In the genomic region with DNA sequence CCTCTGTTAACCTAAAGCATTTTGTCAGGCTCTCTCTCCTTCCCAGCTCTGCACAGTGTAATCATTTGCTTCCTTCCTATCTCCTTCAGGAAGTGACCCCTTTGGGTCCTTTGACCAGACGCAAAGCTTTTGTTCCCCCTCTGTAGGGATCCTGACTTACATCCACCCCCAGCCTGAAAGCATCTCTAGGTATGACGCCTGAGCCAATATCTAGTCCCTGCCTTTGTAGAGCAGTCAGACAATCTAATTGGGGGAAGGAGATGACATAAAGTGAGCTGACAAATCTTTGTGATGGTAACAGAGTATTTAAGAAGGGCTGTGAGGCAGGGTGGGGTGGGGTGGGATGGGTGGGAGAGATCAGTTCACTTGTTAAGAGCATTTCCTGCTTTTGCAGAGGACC, we compare ENCODE assay signal across 22 mouse cellular contexts. TPM values are rescaled to one million over a fixed set of nuclear protein-coding genes. Genes with fewer than 3 reads are reported as not detected.
DNase-seq lines count a peak whose midpoint lies in the region; ATAC-seq and TF ChIP-seq lines count a peak whose summit lies in the region.
"Had no signal": no experiment of that assay in that cellular context is flagged by ENCODE, and none has a peak within 500 bp of the region (broad histone marks: within the 10 kb centered on the region; RNA-seq: fewer than 3 reads in every experiment).

No protein-coding gene starts in this region.

- no peak for ATAC-seq in forebrain, embryonic 15.5 days (replicated peaks)
- ATAC-seq in forebrain, embryonic 14.5 days, result no peak
- no peak for ATAC-seq in hindbrain, embryonic 12.5 days (ENCODE audit: low FRiP score)
- ATAC-seq: intestine, embryonic 16.5 days had no signal

- H3K4me2 ChIP-seq in forebrain, embryonic 15.5 days (replicated peaks), result no peak overlapping the region
- H3K4me2 ChIP-seq in forebrain, embryonic 14.5 days (ENCODE audit: low read length), result no peak overlapping the region
- peak overlapping the region; percentile 28 for H3K4me2 ChIP-seq in myocyte (ENCODE audit: low read depth)
- no peak overlapping the region for H3K4me2 ChIP-seq in hindbrain, embryonic 12.5 days (replicated peaks)
- H3K4me2 ChIP-seq: embryonic facial prominence, embryonic 13.5 days; forebrain, embryonic 12.5 days; hindbrain, embryonic 13.5 days had no signal

- H3K9me3 ChIP-seq in forebrain, embryonic 15.5 days, result no peaks in the 10 kb centered on the region
- no peaks in the 10 kb centered on the region for H3K9me3 ChIP-seq in forebrain, embryonic 14.5 days (replicated peaks; ENCODE audit: control insufficient read depth, low read length)
- H3K9me3 ChIP-seq in ES-E14 (ENCODE audit: control insufficient read depth, insufficient read depth, low read depth, low read length), result no peaks in the 10 kb centered on the region
- no peaks in the 10 kb centered on the region for H3K9me3 ChIP-seq in hindbrain, embryonic 12.5 days (replicated peaks)
- H3K9me3 ChIP-seq: embryonic facial prominence, embryonic 13.5 days; forebrain, embryonic 12.5 days; heart, embryonic 10.5 days; hindbrain, embryonic 13.5 days had no signal

- no peaks in the 10 kb centered on the region for H3K79me2 ChIP-seq in myocyte (ENCODE audit: control insufficient read depth, insufficient read depth)

- no peaks in the 10 kb centered on the region for H3K36me3 ChIP-seq in forebrain, embryonic 15.5 days
- no peaks in the 10 kb centered on the region for H3K36me3 ChIP-seq in forebrain, embryonic 14.5 days (ENCODE audit: control insufficient read depth, insufficient read depth, low read length)
- H3K36me3 ChIP-seq in testis, adult 2 months (ENCODE audit: control insufficient read depth, insufficient read depth, low read length), result no peaks in the 10 kb centered on the region
- H3K36me3 ChIP-seq in ES-E14 (ENCODE audit: control insufficient read depth, insufficient read depth, low read length, poor library complexity, severe bottlenecking) (no peaks in the 10 kb centered on the region; the same call in 1 of the 2 replicates), myocyte (ENCODE audit: control insufficient read depth, insufficient read depth) (no peaks in the 10 kb centered on the region)
- no peaks in the 10 kb centered on the region for H3K36me3 ChIP-seq in hindbrain, embryonic 12.5 days
- H3K36me3 ChIP-seq: embryonic facial prominence, embryonic 13.5 days; forebrain, embryonic 12.5 days; heart, embryonic 10.5 days; hindbrain, embryonic 13.5 days had no signal

- no peak for DNase-seq in forebrain, embryonic 14.5 days (ENCODE audit: low spot score)
- no peak for DNase-seq in testis, postnatal 14 days (ENCODE audit: low spot score)
- DNase-seq in ES-E14 (ENCODE audit: low read depth, low spot score), result no peak
- DNase-seq in layer of hippocampus, postnatal 10 days (ENCODE audit: low spot score in 2 of 2), result no peak
- DNase-seq: heart, postnatal 4 days; kidney, adult 8-10 months had no signal

- peaks cover 11% of the 10 kb centered on the region; the same call in 1 of the 2 replicates for H3K4me1 ChIP-seq in forebrain, embryonic 15.5 days
- H3K4me1 ChIP-seq in forebrain, embryonic 14.5 days (ENCODE audit: control insufficient read depth, insufficient read depth, low read length), result peaks cover 10% of the 10 kb centered on the region; the same call in 1 of the 2 replicates
- H3K4me1 ChIP-seq in testis, adult 2 months (ENCODE audit: control insufficient read depth, insufficient read depth, low read length), result no peaks in the 10 kb centered on the region
- H3K4me1 ChIP-seq in ES-E14 (ENCODE audit: control insufficient read depth in 2 of 2, insufficient read depth in 2 of 2, low read length in 2 of 2, poor library complexity in 1 of 2), result peaks cover 5 to 24% of the 10 kb centered on the region in 2 experiments; a peak in 3 of 4 replicates
- H3K4me1 ChIP-seq in hindbrain, embryonic 12.5 days, result 0 out of 2 replicates have a peak, but pooled peaks cover 6% of the 10 kb centered on the region

- H3K9ac ChIP-seq in forebrain, embryonic 15.5 days (replicated peaks), result no peak overlapping the region
- H3K9ac ChIP-seq in forebrain, embryonic 14.5 days (ENCODE audit: low read length), result no peak overlapping the region
- no peak overlapping the region for H3K9ac ChIP-seq in ES-E14 (ENCODE audit: insufficient read depth, low read depth, low read length, poor library complexity, severe bottlenecking)
- no peak overlapping the region for H3K9ac ChIP-seq in hindbrain, embryonic 12.5 days
- H3K9ac ChIP-seq: embryonic facial prominence, embryonic 13.5 days; forebrain, embryonic 12.5 days; hindbrain, embryonic 13.5 days had no signal

- H3K27me3 ChIP-seq in forebrain, embryonic 15.5 days, result no peaks in the 10 kb centered on the region
- H3K27me3 ChIP-seq in forebrain, embryonic 14.5 days (replicated peaks; ENCODE audit: control insufficient read depth, insufficient read depth, low read length), result no peaks in the 10 kb centered on the region
- no peaks in the 10 kb centered on the region for H3K27me3 ChIP-seq in testis, adult 2 months (ENCODE audit: control insufficient read depth, insufficient read depth, low read length)
- H3K27me3 ChIP-seq in myocyte (ENCODE audit: control insufficient read depth, insufficient read depth, insufficient read length), result peaks cover 12% of the 10 kb centered on the region
- H3K27me3 ChIP-seq in hindbrain, embryonic 12.5 days, result no peaks in the 10 kb centered on the region
- H3K27me3 ChIP-seq: embryonic facial prominence, embryonic 13.5 days; hindbrain, embryonic 13.5 days had no signal

- H3K27ac ChIP-seq in forebrain, embryonic 15.5 days (replicated peaks), result peak overlapping the region; percentile 45; the same call in 1 of the 2 replicates
- no peak overlapping the region for H3K27ac ChIP-seq in forebrain, embryonic 14.5 days (ENCODE audit: low read depth, low read length)
- H3K27ac ChIP-seq in testis, adult 2 months (ENCODE audit: control insufficient read depth, insufficient read depth, low read depth, low read length), result peak overlapping the region; percentile 50
- peak overlapping the region; percentile 54; the same call in 1 of the 2 replicates for H3K27ac ChIP-seq in ES-E14 (ENCODE audit: insufficient read depth, low read depth, low read length, poor library complexity, severe bottlenecking)
- H3K27ac ChIP-seq in hindbrain, embryonic 12.5 days, result no peak overlapping the region
- H3K27ac ChIP-seq: forebrain, embryonic 12.5 days; heart, embryonic 10.5 days; hindbrain, embryonic 13.5 days had no signal

- TF ChIP-seq CTCF in testis, adult 2 months (IDR thresholded peaks at IDR 0.05; ENCODE audit: control insufficient read depth, insufficient read depth, insufficient replicate concordance, low read depth, low read length), result no peak

- WGBS in forebrain, embryonic 15.5 days, result 28% methylated on average over 2 of the region's 2 CpGs
- 36% methylated on average over 2 of the region's 2 CpGs for WGBS in forebrain, embryonic 14.5 days
- WGBS in hindbrain, embryonic 12.5 days, result 44% methylated on average over 2 of the region's 2 CpGs

- H3ac ChIP-seq in myocyte (ENCODE audit: control insufficient read depth, insufficient read length), result no peak overlapping the region

- in situ Hi-C loops in ES-E14 (cut with MboI; ENCODE audit: low sequenced_read_pairs in 2 of 2, unreplicated experiment in 2 of 2), result no loop called here

- no peak overlapping the region for H3K4me3 ChIP-seq in forebrain, embryonic 15.5 days
- H3K4me3 ChIP-seq in forebrain, embryonic 14.5 days (ENCODE audit: low read depth, low read length), result no peak overlapping the region
- H3K4me3 ChIP-seq in testis, adult 2 months (ENCODE audit: control insufficient read depth, low read depth, low read length), result no peak overlapping the region
- no peak overlapping the region for H3K4me3 ChIP-seq in ES-E14 (ENCODE audit: insufficient read depth in 1 of 2, low read depth in 1 of 2, low read length in 2 of 2, poor library complexity in 1 of 2, severe bottlenecking in 1 of 2)
- H3K4me3 ChIP-seq in myocyte, result no peak overlapping the region
- no peak overlapping the region for H3K4me3 ChIP-seq in hindbrain, embryonic 12.5 days
- H3K4me3 ChIP-seq: embryonic facial prominence, embryonic 13.5 days; forebrain, embryonic 12.5 days; heart, embryonic 10.5 days; hindbrain, embryonic 13.5 days had no signal

- TF ChIP-seq POLR2A in testis, adult 2 months (IDR thresholded peaks at IDR 0.05; ENCODE audit: control insufficient read depth, low read depth, low read length), result no peak
- TF ChIP-seq POLR2A in myocyte (IDR thresholded peaks at IDR 0.05; ENCODE audit: insufficient read length, low read depth), result no peak

TF ChIP-seq in ES-E14, 5 proteins besides CTCF, POLR2A, EP300 and RAD21 (continues in another document):
- no peak for TF ChIP-seq ZNF384 (IDR thresholded peaks at IDR 0.05; ENCODE audit: low read depth, low read length)
- TF ChIP-seq HCFC1 (IDR thresholded peaks at IDR 0.05; ENCODE audit: borderline replicate concordance, insufficient read depth, low read length), result no peak

TF ChIP-seq in myocyte, 11 proteins besides CTCF, POLR2A, EP300 and RAD21 (continues in another document):
- TF ChIP-seq MYOG (IDR thresholded peaks at IDR 0.05; ENCODE audit: control insufficient read depth in 1 of 3, insufficient read depth in 1 of 3, insufficient read length in 2 of 3, low read depth in 2 of 3), result no peak

RNA-seq across cellular contexts. Expression of a gene that starts 29.8 kb away (rescaled TPM):
- 13.5 and 13.8 TPM in 2 replicates for polyA plus RNA-seq in forebrain, embryonic 15.5 days (2015; fragmentation: Nextera tagmentation; extraction: Ambion mirVana)
- polyA plus RNA-seq in forebrain, embryonic 14.5 days (2014; fragmentation: Nextera tagmentation; extraction: Ambion mirVana), result 11.7 and 12.2 TPM in 2 replicates
- 3.8 and 4.9 TPM in 2 replicates for polyA plus RNA-seq in testis, adult 2 months (2012; rRNA removed)
- 22.1 and 31.6 TPM in 2 replicates for total RNA-seq in ES-E14 (2012; rRNA removed)
- 5.7 TPM for polyA plus RNA-seq in myocyte (2012; fragmentation: generic; extraction: Trizol)
- polyA plus RNA-seq in hindbrain, embryonic 12.5 days (2016; fragmentation: Nextera tagmentation; extraction: Ambion mirVana), result 20.4 and 24.5 TPM in 2 replicates
- total RNA-seq in layer of hippocampus, postnatal 10 days (2021), result 10 to 100 TPM in 1 of 2 experiments, 1 to 10 TPM in 1; 9.1 to 11.2 TPM

RNA-seq across cellular contexts. Expression of a gene that starts 48.3 kb away (rescaled TPM):
- 0.15 TPM in 1 of 2 replicates, not detected in the other for polyA plus RNA-seq in forebrain, embryonic 15.5 days (2015; fragmentation: Nextera tagmentation; extraction: Ambion mirVana)
- polyA plus RNA-seq in forebrain, embryonic 14.5 days (2014; fragmentation: Nextera tagmentation; extraction: Ambion mirVana), result not detected in 2 replicates
- polyA plus RNA-seq in testis, adult 2 months (2012; rRNA removed), result 20.6 and 22.2 TPM in 2 replicates
- 4.2 and 6.4 TPM in 2 replicates for total RNA-seq in ES-E14 (2012; rRNA removed)
- polyA plus RNA-seq in myocyte (2012; fragmentation: generic; extraction: Trizol), result 0.01 TPM
- not detected in 2 replicates for polyA plus RNA-seq in hindbrain, embryonic 12.5 days (2016; fragmentation: Nextera tagmentation; extraction: Ambion mirVana)
- not detected for total RNA-seq in layer of hippocampus, postnatal 10 days (2021)
- total RNA-seq: adrenal gland, adult 18-20 months; adrenal gland, postnatal 14 days; gastrocnemius, postnatal 25 days; heart, postnatal 10 days; heart, postnatal 4 days had no signal
- polyA plus RNA-seq: embryonic facial prominence, embryonic 13.5 days; forebrain, embryonic 12.5 days; heart, embryonic 10.5 days; heart, embryonic 14.5 days; hindbrain, embryonic 13.5 days; intestine, embryonic 16.5 days had no signal

RNA-seq across cellular contexts. Expression of a gene that starts 59.8 kb away (rescaled TPM):
- 0.42 and 0.48 TPM in 2 replicates for polyA plus RNA-seq in forebrain, embryonic 15.5 days (2015; fragmentation: Nextera tagmentation; extraction: Ambion mirVana)
- 0.63 TPM in 1 of 2 replicates, not detected in the other for polyA plus RNA-seq in forebrain, embryonic 14.5 days (2014; fragmentation: Nextera tagmentation; extraction: Ambion mirVana)
- polyA plus RNA-seq in testis, adult 2 months (2012; rRNA removed), result 1.2 and 2.3 TPM in 2 replicates
- total RNA-seq in ES-E14 (2012; rRNA removed), result 0.98 and 1.5 TPM in 2 replicates
- polyA plus RNA-seq in myocyte (2012; fragmentation: generic; extraction: Trizol), result 0.48 TPM
- 0.34 and 0.98 TPM in 2 replicates for polyA plus RNA-seq in hindbrain, embryonic 12.5 days (2016; fragmentation: Nextera tagmentation; extraction: Ambion mirVana)
- total RNA-seq in layer of hippocampus, postnatal 10 days (2021), result not detected
- total RNA-seq: adrenal gland, adult 18-20 months; gastrocnemius, postnatal 25 days; granulocyte monocyte progenitor cell, adult 5-6 weeks; heart, postnatal 4 days had no signal
- polyA plus RNA-seq: forebrain, embryonic 12.5 days; frontal cortex, adult 2 months had no signal

Comparison
In these comparisons a context has a peak if more than half of its experiments do, and no peak if none do; other contexts are left out.
1. H3K27ac ChIP-seq: peak in forebrain, embryonic 15.5 days (single experiment), testis, adult 2 months (single experiment) and ES-E14 (single experiment); none in forebrain, embryonic 14.5 days (single experiment) and hindbrain, embryonic 12.5 days (single experiment).
2. RNA of a gene that starts 48.3 kb away (polyA plus RNA-seq): 20.6 to 22.2 TPM in testis, adult 2 months; 0.15 TPM in forebrain, embryonic 15.5 days, 0.01 TPM in myocyte (single experiment), not detected in forebrain, embryonic 14.5 days and not detected in hindbrain, embryonic 12.5 days; every median in the first group is over 10 times any median in the second.